Mouse (Mus musculus) hindbrain, postnatal 0 days (tissue): ENCODE results near the gene Btbd10. TPM values are rescaled to one million over a fixed set of nuclear protein-coding genes. Genes with fewer than 3 reads are reported as not detected.

Experiments
- ATAC-seq: fragments of 200-750 bp; cut with Nextera tagmentation; 2 replicates; pipeline ENCODE4 v1.8.0; 2017; ENCODE audit warnings: mild to moderate bottlenecking, moderate TSS enrichment, moderate library complexity
- DNase-seq: peaks from one replicate; pipeline ENCODE4 v3.0.0-alpha.2; 2015; ENCODE audit warnings: low spot score
- H3K27ac ChIP-seq: fragments of 300-500 bp; sonication (generic); 2 replicates; pipeline ENCODE4 v1.5.1; 2014; ENCODE audit warnings: mild to moderate bottlenecking
- H3K27me3 ChIP-seq: fragments of 300-500 bp; sonication (generic); 2 replicates; pipeline ENCODE4 v1.6.1; 2014; ENCODE audit warnings: low read length, mixed read lengths; ENCODE audit not compliant: insufficient read depth
- H3K36me3 ChIP-seq: fragments of 300-500 bp; sonication (generic); 2 replicates; pipeline ENCODE4 v1.6.1; 2014; ENCODE audit warnings: low read length, mixed read lengths; ENCODE audit not compliant: insufficient read depth
- H3K4me1 ChIP-seq: fragments of 300-500 bp; sonication (generic); 2 replicates; pipeline ENCODE4 v1.6.1; 2014; ENCODE audit warnings: antibody characterized with exemption, low read length, mixed read lengths; ENCODE audit not compliant: insufficient read depth
- H3K4me2 ChIP-seq: fragments of 300-500 bp; sonication (generic); 2 replicates; pipeline ENCODE4 v1.6.1; 2014; ENCODE audit warnings: low read depth, mild to moderate bottlenecking, low read length, moderate library complexity, mixed read lengths
- H3K4me3 ChIP-seq: fragments of 300-500 bp; sonication (generic); 2 replicates; pipeline ENCODE4 v1.5.1; 2014; ENCODE audit warnings: low read length
- H3K9ac ChIP-seq: fragments of 300-500 bp; sonication (generic); replicated peaks from 2 replicates; pipeline ENCODE4 v1.6.1; 2014; ENCODE audit warnings: mild to moderate bottlenecking, low read length, moderate library complexity, mixed read lengths
- H3K9me3 ChIP-seq: fragments of 300-500 bp; sonication (generic); 2 replicates; pipeline ENCODE4 v1.6.1; 2016; ENCODE audit warnings: low read length, mixed read lengths
- CTCF ChIP-seq: IDR thresholded peaks from 2 replicates; pipeline ENCODE4 v1.5.1; 2016; ENCODE audit warnings: antibody characterized with exemption, control low read depth, low read depth
- WGBS: fragments of 180-500 bp; shearing (Covaris S2); extraction: QIAGEN DNeasy Blood & Tissue Kit; methylation state at CpG from one replicate; pipeline ENCODE4 v1.1.7; 2014; 5-methylcytosine and 5-hydroxymethylcytosine counted together
- polyA plus RNA-seq: library from polyadenylated mRNA; unstranded; fragments of >200 nt; fragmentation: Nextera tagmentation; extraction: Ambion mirVana; gene quantifications from 2 replicates; pipeline ENCODE4 v1.2.1, GENCODE M21; 2015
- total RNA-seq: library from RNA; depleted of rRNA; stranded (reverse); fragments of >200 nt; gene quantifications from 2 replicates; pipeline ENCODE4 v1.2.3, GENCODE M21; 2014

Gene Btbd10
- total and polyA plus RNA-seq, 2 experiments from 2014 or later = 52.9 to 75.2 TPM

DNA sequence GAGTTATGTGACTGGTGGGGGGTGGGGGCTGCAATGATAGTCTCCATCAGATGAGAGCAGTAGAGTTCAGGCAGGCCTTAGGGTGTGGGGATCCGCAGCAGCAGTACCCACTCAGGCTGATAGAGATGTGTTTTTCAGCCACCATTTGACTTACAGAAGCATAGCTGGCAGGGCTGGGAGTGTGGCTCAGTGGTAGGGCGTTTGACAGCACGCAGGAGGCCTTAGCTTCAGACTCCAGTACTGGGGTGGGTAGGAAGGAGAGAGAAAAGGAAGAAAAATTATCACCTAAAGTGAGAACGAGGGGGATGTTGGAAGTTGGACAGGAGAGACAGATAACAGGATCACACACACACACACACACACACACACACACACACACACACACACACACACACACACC lies 90.7 kb downstream of the Btbd10 start:
- H3K27ac ChIP-seq = no peak overlapping the region
- H3K27me3 ChIP-seq = no peaks in the 10 kb centered on the region
- TF ChIP-seq CTCF = no peak
- DNase-seq (no peak), ATAC-seq (no peak)
- H3K9me3 ChIP-seq = no peaks in the 10 kb centered on the region
- H3K9ac ChIP-seq = no peak overlapping the region
- WGBS = 88% methylated on average over 4 of the region's 4 CpGs
- peaks cover 4% of the 10 kb centered on the region for H3K36me3 ChIP-seq
- H3K4me3 ChIP-seq = no peak overlapping the region
- no peaks in the 10 kb centered on the region for H3K4me1 ChIP-seq
- no peak overlapping the region for H3K4me2 ChIP-seq

DNA sequence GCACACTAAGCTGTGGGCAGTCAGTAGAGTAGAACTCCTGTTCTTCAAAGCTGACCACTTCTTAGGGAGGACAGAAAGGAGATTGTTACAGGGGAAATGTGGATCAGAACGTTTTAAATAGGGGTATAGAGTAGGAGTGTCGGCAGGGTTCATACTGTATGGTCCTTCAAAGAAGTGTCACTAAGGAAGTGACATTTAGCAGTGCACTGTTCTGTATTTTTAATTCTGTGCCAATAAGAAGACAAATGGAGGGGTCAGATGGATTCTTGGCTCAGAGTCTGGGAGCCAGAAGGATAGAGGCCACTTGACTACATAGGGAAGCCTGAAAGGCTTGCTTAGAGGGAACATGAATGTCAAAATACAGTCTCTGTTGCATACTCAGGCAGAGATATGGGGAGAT lies 91.9 kb downstream of the Btbd10 start:
- peak overlapping the region; percentile 32; the same call in 1 of the 2 replicates for H3K27ac ChIP-seq
- H3K36me3 ChIP-seq = no peaks in the 10 kb centered on the region
- H3K9me3 ChIP-seq = no peaks in the 10 kb centered on the region
- WGBS = 42% methylated on average over 2 of the region's 2 CpGs
- H3K9ac ChIP-seq = no peak overlapping the region
- ATAC-seq (peak; percentile 78), DNase-seq (peak; percentile 53)
- no peak overlapping the region for H3K4me2 ChIP-seq
- H3K4me3 ChIP-seq = no peak overlapping the region
- TF ChIP-seq CTCF = no peak
- no peaks in the 10 kb centered on the region for H3K4me1 ChIP-seq
- no peaks in the 10 kb centered on the region for H3K27me3 ChIP-seq

DNA sequence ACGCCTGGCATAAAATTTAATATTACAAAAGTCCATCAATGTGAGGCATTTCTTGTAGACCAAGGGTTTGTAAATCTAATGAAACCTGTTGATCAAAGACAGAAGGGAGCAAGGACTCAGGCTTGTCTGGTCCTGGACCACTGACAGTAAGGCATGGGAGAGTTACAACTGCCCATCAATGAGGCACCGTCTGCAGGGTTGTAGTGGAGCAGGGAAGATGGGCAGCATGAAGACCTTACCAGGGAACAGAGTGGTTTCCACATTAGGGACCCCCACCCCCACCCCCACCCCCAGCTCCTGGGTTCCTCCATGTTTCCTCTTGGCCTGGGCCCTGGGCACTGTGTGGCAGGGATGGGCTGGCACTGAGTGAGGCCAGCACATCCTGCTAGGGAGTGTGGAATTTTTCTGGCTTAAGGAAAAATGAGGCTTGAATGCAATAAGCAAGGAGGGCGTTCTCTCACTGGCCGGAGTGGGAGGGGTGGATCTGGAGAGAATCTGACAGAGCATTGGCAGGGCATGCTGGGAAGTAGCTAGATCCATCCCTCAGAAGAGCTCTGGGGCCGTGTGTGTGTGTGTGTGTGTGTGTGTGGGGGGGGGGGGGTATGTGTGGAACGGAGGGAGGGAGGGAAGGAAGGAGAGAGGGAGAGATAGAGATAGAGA lies 96.7 kb downstream of the Btbd10 start:
- Histone ChIP-seq H3K27ac (no peak overlapping the region), H3K36me3 (no peaks in the 10 kb centered on the region), H3K9ac (no peak overlapping the region), H3K4me2 (no peak overlapping the region), H3K27me3 (no peaks in the 10 kb centered on the region), H3K9me3 (no peaks in the 10 kb centered on the region), H3K4me3 (no peak overlapping the region), H3K4me1 (peaks cover 9% of the 10 kb centered on the region)
- no peak for ATAC-seq
- 65% methylated on average over 5 of the region's 6 CpGs for WGBS
- DNase-seq = no peak
- TF ChIP-seq CTCF = no peak

DNA sequence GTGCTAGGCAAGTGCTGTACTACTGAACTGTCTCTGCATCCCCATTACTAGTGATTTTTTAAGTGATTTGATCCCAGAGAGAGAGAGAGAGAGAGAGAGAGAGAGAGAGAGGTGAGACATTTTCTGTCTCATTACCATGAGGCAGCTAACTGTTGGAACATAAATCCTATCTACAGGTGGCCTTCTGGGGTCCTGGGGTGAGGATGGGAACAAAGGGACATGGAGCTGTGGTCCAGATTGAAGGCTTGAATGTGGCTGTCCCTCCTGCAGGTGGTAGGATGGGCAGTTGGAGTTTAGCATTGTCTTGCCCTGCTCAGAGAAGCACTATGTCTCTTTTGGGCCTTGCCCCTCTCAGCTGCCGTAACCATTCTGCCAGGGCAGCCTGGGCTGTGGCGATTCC lies 98.2 kb downstream of the Btbd10 start:
- no peak overlapping the region; the same call in 1 of the 2 replicates for H3K27ac ChIP-seq

DNA sequence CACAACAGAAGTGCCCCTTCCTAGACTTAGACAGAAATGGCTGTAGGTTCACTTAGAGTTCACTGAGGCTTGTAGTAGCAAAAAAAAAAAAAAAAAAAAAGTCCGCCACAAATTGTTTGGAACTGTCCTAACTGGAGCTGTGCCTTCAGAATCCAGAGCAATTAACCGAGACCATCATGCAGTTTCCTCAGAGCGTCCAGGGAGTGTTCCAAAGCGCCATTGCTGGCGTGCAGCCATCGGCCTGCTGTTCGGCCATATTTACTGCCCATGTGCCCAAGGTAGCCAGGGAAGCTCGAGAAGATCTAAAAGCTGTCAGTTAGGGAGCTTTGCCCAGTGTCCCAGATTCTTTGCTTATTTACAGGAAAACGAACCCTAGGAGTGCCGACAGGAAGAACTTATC lies 98.6 kb downstream of the Btbd10 start:
- Histone ChIP-seq H3K4me1 (peaks cover 9% of the 10 kb centered on the region), H3K36me3 (no peaks in the 10 kb centered on the region), H3K4me3 (no peak overlapping the region), H3K9ac (no peak overlapping the region), H3K9me3 (no peaks in the 10 kb centered on the region), H3K27me3 (no peaks in the 10 kb centered on the region), H3K27ac (peak overlapping the region; percentile 32; the same call in 1 of the 2 replicates), H3K4me2 (no peak overlapping the region)
- no peak for TF ChIP-seq CTCF
- ATAC-seq (peak; percentile 54; the same call in 1 of the 2 replicates), DNase-seq (peak; percentile 83)
- 47% methylated on average over 10 of the region's 10 CpGs for WGBS

More for the DNA sequence above, 98.2 kb downstream of the Btbd10 start:
- TF ChIP-seq CTCF = no peak
- peaks cover 9% of the 10 kb centered on the region for H3K4me1 ChIP-seq
- no peak overlapping the region for H3K4me2 ChIP-seq
- WGBS = 58% methylated on average over 2 of the region's 2 CpGs
- H3K9ac ChIP-seq = no peak overlapping the region
- no peak overlapping the region for H3K4me3 ChIP-seq
- H3K9me3 ChIP-seq = no peaks in the 10 kb centered on the region
- no peaks in the 10 kb centered on the region for H3K27me3 ChIP-seq
- no peaks in the 10 kb centered on the region for H3K36me3 ChIP-seq
- DNase-seq = no peak
- no peak for ATAC-seq

DNA sequence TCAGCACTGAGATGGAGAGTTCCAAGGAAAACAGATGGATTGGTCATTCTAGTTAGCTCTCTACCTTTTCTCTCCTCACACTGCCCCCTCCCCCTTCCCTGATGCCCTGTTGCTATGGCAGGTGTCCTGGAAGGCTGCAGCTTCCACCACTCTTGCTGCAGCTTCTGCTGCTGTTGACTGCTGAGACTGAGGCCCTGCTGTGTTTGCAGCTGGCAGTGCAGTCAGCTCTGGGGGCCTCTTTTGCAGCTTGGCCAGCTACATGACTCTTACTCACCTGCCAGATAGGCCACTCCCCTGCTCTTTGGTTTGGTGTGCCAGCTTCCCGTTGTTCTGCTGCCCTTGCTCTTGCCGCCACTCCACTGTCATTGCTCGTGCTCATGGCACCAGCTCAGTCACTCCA lies 99.3 kb downstream of the Btbd10 start:
- WGBS = 29% methylated on average over 3 of the region's 3 CpGs
- Histone ChIP-seq H3K9me3 (no peaks in the 10 kb centered on the region), H3K4me1 (peaks cover 9% of the 10 kb centered on the region), H3K4me2 (no peak overlapping the region), H3K4me3 (no peak overlapping the region), H3K9ac (no peak overlapping the region), H3K36me3 (no peaks in the 10 kb centered on the region), H3K27me3 (no peaks in the 10 kb centered on the region), H3K27ac (peak overlapping the region; percentile 32; the same call in 1 of the 2 replicates)
- DNase-seq = peak; percentile 38
- ATAC-seq = peak; percentile 34; the same call in 1 of the 2 replicates
- no peak for TF ChIP-seq CTCF

DNA sequence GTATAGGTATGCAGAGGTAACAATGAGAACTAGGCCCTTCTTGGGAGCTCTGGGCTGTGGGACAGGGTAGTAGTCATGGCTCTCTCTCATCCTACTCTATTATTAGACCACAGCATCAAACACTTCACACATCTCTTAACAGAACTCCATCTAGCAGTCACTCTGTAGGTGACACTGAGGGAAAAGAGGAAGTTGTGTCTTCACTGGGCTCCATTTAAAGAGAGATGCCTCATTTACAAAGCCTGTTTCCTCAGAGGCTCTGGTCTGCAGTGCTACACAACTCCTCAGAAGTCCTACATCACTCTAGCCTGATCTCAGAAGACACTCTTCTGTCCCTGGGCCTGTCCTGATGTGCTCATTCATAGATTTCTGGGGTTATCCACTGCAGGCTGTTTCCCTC lies 100.1 kb downstream of the Btbd10 start:
- Histone ChIP-seq H3K9me3 (no peaks in the 10 kb centered on the region), H3K27ac (0 out of 2 replicates have a peak overlapping the region, but pooled peaks have one; percentile 32), H3K4me3 (no peak overlapping the region), H3K4me1 (peaks cover 9% of the 10 kb centered on the region), H3K36me3 (no peaks in the 10 kb centered on the region), H3K4me2 (no peak overlapping the region), H3K9ac (no peak overlapping the region), H3K27me3 (no peaks in the 10 kb centered on the region)
- TF ChIP-seq CTCF = no peak
- DNase-seq (no peak), ATAC-seq (no peak)
